Mouse (Mus musculus) lung, postnatal 36 days (tissue): ENCODE data around the gene Wfikkn1.

Experiments used
- DNase-seq: peaks from one replicate; pipeline ENCODE4 v3.0.0; 2022; ENCODE audit warnings: mixed read lengths

Wfikkn1 gene

DNA sequence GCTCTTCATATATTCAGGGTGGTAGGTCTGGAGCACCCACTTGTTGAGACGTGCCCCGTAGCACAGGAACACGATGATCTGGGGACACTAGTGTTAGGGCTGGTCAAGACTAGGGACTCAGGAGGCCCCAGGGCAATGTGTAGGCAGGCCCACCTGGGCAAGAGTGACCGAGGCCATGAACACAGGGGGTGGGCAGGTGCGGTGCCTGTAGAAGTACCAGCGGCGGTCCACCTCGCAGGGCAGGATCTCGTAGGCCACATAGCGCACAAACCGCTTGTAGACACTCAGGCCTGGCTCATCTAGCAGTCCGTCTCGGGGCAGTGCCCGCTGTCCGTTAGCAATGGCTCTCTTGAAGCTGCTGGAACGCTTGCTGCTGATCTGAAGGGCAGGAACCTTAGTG is 44.8 kb downstream of the Wfikkn1 start:
- no peak for DNase-seq

DNA sequence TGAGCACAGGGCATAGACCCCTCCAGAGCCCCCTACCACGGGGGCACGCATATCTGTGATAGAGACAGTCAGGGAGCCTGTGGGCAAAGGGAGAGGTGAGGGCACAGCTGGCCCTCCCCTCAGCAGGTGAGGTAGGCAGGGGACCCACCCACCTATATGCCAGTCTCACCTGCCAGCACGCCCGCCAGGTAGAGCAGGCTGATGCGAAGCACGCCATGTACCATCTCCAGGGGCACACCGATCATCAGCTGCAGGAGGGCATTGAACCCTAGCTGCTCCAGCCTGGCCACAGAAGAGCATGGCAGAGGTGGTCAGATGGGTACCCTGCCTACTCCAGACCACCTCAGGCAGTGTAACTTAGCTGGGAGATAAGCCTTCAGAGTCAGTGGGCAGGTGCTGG is 45.4 kb downstream of the Wfikkn1 start:
- no peak for DNase-seq

DNA sequence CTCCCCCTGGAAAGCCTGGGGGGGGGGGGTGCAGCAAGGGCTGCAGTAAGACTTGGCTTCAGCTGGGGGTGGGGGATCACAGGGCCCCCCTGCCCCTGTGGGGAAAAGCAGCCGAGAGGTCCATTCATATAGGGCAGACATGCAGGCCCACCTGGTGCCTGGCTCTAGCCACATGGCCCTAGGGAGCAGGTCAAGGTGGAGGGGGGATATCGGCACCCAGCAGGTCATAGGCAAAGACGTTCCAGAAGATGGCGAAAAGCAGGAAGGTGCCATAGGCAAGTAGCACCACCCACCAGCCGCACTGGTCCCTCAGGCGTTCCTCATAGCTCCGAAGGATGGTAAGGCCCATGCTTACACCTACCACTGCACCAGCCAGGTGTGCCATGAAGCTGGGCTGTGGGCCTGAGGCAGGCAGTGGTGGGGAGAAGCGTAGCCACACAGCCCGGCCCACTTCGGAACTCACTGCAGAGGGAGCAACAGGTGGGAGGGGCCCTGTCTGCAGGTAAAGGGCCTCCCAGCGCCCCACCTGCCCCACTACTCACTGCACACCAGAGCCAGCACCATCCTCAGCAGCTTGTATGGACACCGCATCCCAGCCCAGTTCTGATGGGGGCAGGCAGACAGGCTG is 45.9 kb downstream of the Wfikkn1 start:
- DNase-seq = no peak

DNA sequence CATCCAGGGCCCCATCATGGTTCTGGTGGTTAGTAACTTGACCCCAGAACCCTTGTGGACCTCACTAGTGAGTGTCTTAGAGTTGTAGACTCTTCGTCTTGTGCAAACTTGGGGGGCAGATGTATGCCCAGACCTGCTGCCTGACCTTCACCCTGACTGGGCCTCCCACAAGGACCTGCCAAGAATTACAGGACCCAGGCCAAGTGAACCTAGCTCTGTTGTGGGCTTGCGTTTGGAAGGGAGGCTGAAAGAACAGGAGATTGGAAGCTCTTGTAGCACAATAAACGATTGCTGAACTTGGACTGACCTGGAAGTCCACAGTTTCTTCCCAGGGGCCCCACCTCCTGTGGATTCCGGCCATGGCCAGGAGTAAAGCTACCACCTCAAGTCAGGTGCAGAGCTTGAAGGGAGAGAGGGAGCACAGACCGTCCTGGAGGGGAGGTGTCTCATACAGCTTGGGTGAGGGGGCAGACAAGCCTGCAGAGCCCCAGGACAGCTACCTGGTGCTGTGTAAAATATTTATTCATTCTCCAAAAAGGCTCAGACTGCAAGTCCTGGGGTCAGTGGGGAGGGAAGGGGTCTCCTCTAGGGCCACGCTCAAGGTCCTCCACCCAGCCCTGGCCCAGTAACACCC is 46.6 kb downstream of the Wfikkn1 start:
- DNase-seq = peak; percentile 23

DNA sequence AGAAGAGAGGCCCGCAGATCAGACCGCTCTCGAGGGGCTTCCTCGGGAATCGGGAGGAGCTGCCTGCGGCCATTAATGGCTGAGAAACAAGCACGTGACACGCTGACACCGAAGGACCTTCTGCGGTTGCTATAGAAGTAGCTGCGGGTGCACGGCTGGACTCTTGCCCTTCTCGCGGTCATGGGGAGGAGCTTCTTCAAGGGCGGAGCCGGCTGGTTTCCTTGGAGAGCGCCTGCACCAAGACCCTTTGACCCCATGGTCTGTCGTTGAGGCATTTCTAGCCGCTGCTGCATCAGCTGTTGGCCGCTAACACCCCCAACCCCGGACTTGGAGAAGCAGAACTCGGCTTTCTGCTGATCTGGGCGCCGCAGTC is 47.4 kb downstream of the Wfikkn1 start, which contains the start of gene Stub1:
Gene Stub1, minus strand, starts transcription at position 114 of the 373 bp plus-strand sequence.
- peak; percentile 94 for DNase-seq

DNA sequence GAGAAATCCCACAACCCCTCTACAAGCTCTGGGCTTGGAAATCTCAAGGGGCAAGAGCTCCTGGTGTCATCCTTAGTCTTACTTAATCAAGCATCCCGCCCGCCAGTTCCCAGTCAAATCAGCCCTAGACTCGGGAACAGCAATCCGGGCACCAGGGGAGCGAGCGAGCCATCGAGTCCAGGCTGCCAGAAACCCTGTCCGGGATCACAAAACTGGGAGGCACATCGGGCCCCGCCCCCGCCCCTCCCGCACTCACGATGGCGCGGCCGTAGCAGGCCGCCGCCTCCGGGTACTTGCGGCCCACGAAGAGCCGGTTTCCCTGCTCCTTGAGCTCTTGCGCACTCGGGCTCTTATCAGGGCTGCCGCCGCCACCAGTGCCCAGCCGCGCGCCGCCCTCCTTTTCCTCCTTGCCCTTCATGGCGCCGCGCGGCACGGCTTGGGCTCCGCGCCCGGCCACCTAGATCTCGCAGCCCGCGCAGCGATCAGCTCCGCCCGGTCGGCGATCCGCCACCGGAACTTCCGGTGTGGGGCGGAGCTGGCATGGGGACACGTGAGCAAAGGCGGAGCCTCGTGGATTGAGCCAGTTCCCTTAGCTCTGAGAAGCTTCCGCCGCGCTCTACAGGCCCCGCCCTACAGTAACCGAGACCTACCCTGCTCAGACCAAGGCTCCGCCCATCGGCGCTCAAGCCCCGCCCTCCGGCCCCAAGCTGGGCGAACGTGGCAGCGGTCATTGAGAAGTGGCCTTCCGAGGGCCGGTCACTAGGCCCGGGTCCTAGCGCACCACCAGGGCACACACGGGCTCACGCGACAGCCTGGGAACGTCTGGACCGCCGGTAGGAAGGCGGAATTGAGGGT is 48.0 kb downstream of the Wfikkn1 start:
- DNase-seq = peak; percentile 100

DNA sequence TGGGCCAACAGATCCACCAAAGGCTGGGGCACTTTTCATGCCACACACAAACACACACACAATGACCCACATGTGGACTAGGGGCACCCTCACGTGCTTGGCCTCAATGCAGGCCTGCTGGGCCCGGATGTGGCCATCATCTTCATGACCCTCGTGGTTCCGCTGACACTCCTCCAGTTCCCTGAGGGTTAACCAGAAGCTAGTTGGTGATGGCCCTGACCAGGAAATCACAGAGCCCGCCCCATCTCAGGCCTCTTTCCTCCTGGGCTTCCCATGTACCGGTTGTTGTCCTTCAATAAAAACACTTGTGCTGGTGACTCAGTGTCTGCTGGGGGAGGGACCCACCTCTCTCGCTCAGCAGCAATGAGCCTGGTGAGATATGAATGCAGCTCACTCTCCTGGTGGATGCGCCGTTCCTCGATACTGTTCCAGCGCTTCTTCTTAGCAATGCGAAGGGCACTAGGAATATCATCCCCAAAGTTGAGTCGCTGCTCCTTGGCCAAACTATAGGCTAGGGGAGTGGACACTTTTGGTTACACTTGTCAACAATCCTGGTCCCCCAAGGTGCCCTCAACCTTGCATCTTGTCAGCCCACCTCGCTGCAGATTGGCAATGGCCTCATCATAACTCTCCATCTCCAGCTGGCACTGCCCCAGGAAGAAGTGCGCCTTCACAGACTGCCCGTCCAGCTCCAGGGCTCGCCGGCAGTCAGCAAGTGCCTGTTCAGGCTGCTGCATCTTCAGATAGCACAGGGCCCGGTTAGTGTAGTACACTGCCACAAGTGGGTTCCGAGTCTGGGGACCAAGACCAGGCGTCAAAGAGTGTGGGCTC is 49.0 kb downstream of the Wfikkn1 start:
- no peak for DNase-seq

DNA sequence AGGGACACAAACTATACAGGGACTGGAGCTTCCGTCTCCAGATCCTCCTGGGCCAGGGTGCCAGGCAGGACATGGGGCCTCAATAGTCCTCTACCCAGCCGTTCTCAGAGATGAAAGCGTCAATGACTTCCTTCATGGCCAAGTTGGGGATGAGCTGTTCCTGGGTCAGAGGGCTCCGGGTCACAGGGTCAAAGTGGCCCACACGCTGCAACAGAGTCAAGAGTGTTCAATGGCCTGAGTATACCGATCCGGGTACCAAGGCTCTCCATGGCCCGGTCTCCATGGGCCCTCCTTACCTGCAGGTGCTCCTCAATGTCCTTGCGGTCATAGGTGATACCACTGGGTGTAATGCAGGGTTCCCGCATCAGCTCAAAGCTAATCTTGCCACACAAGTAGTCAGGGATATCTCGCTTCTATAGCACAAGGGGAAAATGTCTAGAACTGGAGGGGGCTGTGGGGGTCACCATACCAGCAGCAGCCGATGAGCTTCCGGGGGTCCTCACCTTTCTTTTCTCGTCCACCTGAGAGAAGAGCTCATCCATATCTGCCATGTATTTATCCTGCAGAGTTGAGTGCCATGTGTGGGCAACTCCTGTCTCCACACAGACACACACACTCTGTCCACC is 49.7 kb downstream of the Wfikkn1 start:
- no peak for DNase-seq

DNA sequence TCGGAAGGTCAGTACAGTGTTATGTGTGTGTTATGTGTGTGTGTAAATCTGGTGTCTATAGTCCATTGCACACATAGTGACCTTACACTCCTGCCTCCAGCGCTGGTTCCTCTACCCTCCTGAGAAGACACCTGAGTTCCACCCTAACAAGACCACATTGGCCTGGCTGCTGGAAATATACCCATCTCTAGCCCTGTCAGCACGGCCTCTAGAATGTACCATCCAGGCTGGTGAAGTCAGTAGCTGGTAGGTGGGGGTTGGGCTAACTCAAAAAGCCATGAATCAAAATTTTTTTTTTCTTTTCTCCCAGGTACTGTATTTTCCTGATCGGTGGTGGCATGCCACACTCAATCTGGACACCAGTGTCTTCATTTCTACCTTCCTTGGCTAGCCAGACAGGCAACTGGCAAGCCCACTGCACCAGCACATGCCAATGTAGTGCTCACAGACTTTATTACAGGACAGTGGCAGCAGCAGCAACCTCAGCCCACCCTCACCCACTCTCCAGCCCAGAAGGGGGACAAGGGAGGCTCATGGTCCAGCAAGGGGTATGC is 50.4 kb downstream of the Wfikkn1 start:
- no peak for DNase-seq

DNA sequence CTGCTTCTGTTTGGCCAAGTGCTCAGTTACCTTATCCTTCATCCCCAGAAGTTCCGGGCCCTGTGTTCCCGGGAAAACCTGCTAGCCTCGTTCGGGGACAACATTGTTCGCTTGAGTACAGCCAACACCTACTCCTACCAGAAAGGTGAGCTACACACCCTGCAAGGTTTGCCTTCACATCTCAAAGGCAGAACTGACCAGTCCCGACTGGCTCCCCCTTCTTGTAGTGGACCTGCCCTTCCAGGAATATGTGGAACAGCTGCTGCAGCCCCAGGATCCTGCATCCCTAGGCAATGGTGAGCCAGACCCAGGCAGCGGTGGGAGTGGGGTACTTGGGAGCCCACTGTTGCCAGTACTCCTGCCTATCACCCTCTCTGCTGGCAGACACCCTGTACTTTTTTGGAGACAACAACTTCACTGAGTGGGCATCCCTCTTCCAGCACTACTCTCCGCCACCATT is 51.1 kb downstream of the Wfikkn1 start:
- DNase-seq = no peak

DNA sequence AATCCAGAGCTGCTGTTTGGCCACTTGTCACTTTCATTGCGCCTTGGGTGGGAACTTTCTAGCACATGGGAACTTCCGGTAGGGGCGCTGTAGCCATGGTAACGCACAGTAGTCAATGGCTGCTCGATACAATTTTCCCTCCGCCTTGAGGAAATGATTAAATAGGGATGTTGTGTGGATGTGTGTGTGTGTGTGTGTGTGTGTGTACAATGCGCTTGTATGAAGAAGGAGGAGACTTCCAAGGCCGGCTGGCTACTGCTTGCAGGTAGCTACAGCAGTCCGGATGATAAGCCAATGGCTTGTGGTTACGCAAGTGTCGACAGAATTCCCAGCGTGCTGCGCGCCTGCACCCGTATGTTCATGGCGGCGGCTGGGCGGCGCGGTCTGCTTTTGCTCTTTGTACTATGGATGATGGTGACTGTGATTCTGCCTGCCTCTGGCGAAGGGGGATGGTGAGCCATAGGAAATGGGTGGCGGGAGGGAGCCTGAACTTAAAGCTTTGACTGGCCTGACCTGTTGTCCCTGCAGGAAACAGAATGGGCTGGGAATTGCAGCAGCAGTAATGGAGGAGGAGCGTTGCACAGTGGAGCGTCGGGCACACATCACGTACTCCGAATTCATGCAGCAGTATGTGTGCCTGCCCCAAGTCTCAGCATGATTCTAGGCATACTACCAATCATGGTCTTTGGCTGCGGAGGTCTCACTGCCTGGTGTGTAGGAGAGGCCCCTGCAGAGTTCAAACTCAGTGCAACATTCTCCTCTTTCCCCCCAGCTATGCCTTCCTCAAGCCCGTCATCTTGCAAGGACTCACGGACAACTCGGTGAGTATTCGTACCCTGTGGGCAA is 51.7 kb downstream of the Wfikkn1 start, which contains the start of gene Jmjd8:
Gene Jmjd8, plus strand, starts transcription at position 156 of the 846 bp plus-strand sequence.
- DNase-seq = peak; percentile 83

DNA sequence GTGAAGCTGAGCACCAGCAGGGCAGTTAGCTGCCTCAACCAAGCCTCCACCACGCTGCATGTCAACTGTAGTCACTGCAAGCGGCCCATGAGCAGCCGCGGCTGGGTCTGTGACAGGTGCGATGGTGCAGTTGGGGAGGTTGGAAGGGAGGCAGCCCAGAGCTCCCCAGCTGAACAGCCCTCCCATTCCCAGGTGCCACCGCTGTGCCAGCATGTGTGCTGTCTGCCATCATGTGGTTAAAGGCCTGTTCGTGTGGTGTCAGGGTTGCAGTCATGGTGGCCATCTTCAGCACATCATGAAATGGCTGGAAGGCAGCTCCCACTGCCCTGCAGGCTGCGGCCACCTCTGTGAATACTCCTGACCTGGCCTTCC is 52.4 kb downstream of the Wfikkn1 start:
- DNase-seq = no peak
